Mouse (Mus musculus) midbrain, embryonic 10.5 days (tissue): ENCODE measurements at regions not wholly inside any gene's neighbourhood (a gene's known extent, or its start where the extent isn't known, plus 50 kb on each side); places are given as distances from the start of the nearest gene placed in this dataset.
A peak's percentile ranks its signal among the peaks of the same experiment; 100 is the strongest.

Source experiments
- DNase-seq: peaks from one replicate; pipeline ENCODE4 v3.0.0-alpha.2; 2017; ENCODE audit warnings: low spot score
- H3K27ac ChIP-seq: fragments of 300-500 bp; sonication (generic); replicated peaks from 2 replicates; pipeline ENCODE4 v1.5.1; 2016; ENCODE audit warnings: mild to moderate bottlenecking
- H3K27me3 ChIP-seq: fragments of 300-500 bp; sonication (generic); 2 replicates; pipeline ENCODE4 v1.6.1; 2016; ENCODE audit warnings: low read depth, mild to moderate bottlenecking; ENCODE audit not compliant: poor library complexity, severe bottlenecking
- H3K36me3 ChIP-seq: fragments of 300-500 bp; sonication (generic); 2 replicates; pipeline ENCODE4 v1.6.1; 2016; ENCODE audit warnings: mild to moderate bottlenecking, moderate library complexity
- H3K4me1 ChIP-seq: fragments of 300-500 bp; sonication (generic); 2 replicates; pipeline ENCODE4 v1.6.1; 2016
- H3K4me3 ChIP-seq: fragments of 300-500 bp; sonication (generic); 2 replicates; pipeline ENCODE4 v1.5.1; 2016; ENCODE audit warnings: mild to moderate bottlenecking, moderate library complexity
- H3K9me3 ChIP-seq: fragments of 300-500 bp; sonication (generic); replicated peaks from 2 replicates; pipeline ENCODE4 v1.6.1; 2016; ENCODE audit warnings: mild to moderate bottlenecking
- WGBS: fragments of 180-500 bp; shearing (Covaris S2); methylation state at CpG from one replicate; pipeline ENCODE4 v1.1.7; 2016; 5-methylcytosine and 5-hydroxymethylcytosine counted together

- WGBS: 86% methylated on average over 3 of the region's 3 CpGs
Observed at GRCm38 (mm10) chr12:39822671-39823070, 215.2 kb downstream of the Arl4a start.

DNA sequence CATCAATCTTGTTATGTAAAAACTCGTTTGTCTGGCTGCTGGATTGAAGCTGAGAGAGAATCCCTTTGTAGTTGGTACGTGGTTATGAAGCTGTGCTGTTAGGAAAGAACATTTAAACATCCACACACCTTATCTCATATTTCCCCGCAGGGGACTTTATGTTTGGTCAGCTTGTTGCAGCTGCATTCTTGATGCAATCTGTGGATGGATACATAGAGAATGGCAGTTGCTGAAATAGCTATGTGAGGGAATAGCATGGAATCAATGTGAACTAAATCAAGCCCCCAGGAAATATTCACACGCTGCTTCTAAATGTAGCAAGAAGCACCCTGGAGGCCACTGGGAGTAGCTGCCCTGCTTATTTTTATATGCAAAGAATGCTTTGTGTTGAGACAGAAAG, 236.3 kb downstream of the Arl4a start:
- 78% methylated on average over 4 of the region's 4 CpGs for WGBS

More at GRCm38 (mm10) chr12:39822671-39823070, 215.2 kb downstream of the Arl4a start:
- Histone ChIP-seq H3K27ac (no peak overlapping the region), H3K36me3 (no peaks in the 10 kb centered on the region), H3K4me3 (no peak overlapping the region), H3K9me3 (no peaks in the 10 kb centered on the region), H3K27me3 (no peaks in the 10 kb centered on the region), H3K4me1 (no peaks in the 10 kb centered on the region)
- DNase-seq: no peak

DNA sequence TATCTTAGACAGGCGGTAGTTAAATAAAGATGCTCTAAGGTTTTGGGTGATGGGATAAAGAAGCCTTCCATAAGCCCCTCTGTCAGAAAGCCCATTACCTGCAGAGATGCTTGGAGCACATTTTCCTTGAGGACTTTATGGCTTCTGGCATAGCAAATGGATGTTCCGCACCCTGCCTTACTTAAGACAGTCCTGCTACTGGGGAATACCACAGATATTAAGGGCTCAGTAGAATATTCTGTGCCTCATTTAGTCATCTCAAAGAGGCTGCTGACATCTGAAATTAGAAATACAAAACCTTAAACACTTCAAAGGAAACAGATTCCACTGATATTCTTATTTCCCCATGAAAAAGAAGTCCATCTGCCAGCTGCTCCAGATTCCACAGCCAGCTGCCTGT, 240.0 kb downstream of the Arl4a start:
- DNase-seq: no peak
- H3K4me1 ChIP-seq: peaks cover 6% of the 10 kb centered on the region; the same call in 1 of the 2 replicates
- H3K4me3 ChIP-seq: no peak overlapping the region
- H3K27me3 ChIP-seq: no peaks in the 10 kb centered on the region
- H3K9me3 ChIP-seq: no peaks in the 10 kb centered on the region
- H3K27ac ChIP-seq: 0 out of 2 replicates have a peak overlapping the region, but pooled peaks have one; percentile 9
- H3K36me3 ChIP-seq: no peaks in the 10 kb centered on the region
- WGBS: 87% methylated on average over 2 of the region's 2 CpGs

More for the DNA sequence above, 236.3 kb downstream of the Arl4a start:
- no peaks in the 10 kb centered on the region for H3K9me3 ChIP-seq
- no peaks in the 10 kb centered on the region for H3K27me3 ChIP-seq
- no peaks in the 10 kb centered on the region for H3K36me3 ChIP-seq
- DNase-seq: no peak
- H3K4me1 ChIP-seq: peaks cover 6% of the 10 kb centered on the region; the same call in 1 of the 2 replicates
- no peak overlapping the region for H3K4me3 ChIP-seq
- no peak overlapping the region for H3K27ac ChIP-seq

DNA sequence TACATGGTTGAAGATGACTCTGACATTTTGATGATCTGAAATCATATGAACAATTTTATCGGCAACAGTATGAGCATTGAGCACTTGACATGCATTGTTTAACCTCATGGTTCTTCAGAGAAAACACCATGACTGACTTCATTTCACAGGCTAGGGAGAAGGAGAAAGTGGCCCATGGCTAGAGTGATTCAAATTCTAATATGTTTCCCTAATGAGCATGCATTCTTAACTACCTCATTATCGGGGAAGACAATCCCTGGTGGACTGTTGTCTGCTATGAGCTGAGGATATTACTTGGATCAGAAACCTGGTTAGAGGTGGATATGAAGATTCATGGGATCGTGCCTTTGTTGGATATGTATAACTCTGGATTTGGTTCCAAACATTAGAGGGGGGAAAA, 240.9 kb downstream of the Arl4a start:
- no peaks in the 10 kb centered on the region for H3K36me3 ChIP-seq
- H3K27me3 ChIP-seq: no peaks in the 10 kb centered on the region
- WGBS: 90% methylated on average over 3 of the region's 3 CpGs
- H3K4me1 ChIP-seq: peaks cover 6% of the 10 kb centered on the region; the same call in 1 of the 2 replicates
- H3K9me3 ChIP-seq: no peaks in the 10 kb centered on the region
- no peak overlapping the region for H3K4me3 ChIP-seq
- DNase-seq: no peak
- H3K27ac ChIP-seq: no peak overlapping the region

DNA sequence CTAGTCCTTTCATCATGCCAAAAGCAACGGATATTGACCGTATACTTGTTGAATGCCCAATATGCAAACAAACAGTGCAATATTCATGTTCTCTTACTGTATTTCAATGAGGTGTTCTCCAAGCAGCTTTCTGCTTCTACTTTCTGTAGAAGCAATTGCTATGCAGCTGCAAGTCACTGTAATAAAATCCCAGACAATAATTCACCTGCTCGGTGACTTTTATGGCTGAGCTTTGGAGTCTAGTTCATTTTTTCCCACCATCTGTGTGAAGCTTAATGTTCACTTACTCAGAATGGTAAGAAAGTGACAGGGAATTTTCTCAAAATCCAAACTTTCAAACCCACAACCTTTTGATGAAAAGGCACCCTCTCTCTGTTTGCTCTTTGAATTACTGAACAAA, 252.8 kb downstream of the Arl4a start:
- no peaks in the 10 kb centered on the region for H3K27me3 ChIP-seq
- H3K27ac ChIP-seq: no peak overlapping the region
- H3K4me3 ChIP-seq: no peak overlapping the region
- DNase-seq: no peak
- 96% methylated on average over 3 of the region's 3 CpGs for WGBS
- H3K9me3 ChIP-seq: no peaks in the 10 kb centered on the region
- no peaks in the 10 kb centered on the region for H3K4me1 ChIP-seq
- H3K36me3 ChIP-seq: no peaks in the 10 kb centered on the region

GRCm38 (mm10) chr12:39784532-39784931, 253.3 kb downstream of the Arl4a start:
- Histone ChIP-seq H3K27me3 (no peaks in the 10 kb centered on the region), H3K9me3 (no peaks in the 10 kb centered on the region), H3K4me1 (no peaks in the 10 kb centered on the region), H3K4me3 (no peak overlapping the region), H3K36me3 (no peaks in the 10 kb centered on the region), H3K27ac (no peak overlapping the region)
- no peak for DNase-seq
- WGBS: 91% methylated on average over 3 of the region's 3 CpGs

- no peaks in the 10 kb centered on the region for H3K36me3 ChIP-seq
- WGBS: 88% methylated on average over 3 of the region's 3 CpGs
- H3K4me1 ChIP-seq: no peaks in the 10 kb centered on the region
- H3K27me3 ChIP-seq: no peaks in the 10 kb centered on the region
- no peak overlapping the region for H3K27ac ChIP-seq
- H3K4me3 ChIP-seq: no peak overlapping the region
- no peak for DNase-seq
- H3K9me3 ChIP-seq: no peaks in the 10 kb centered on the region
Observed at GRCm38 (mm10) chr12:39776173-39776572, 261.7 kb downstream of the Arl4a start.

DNA sequence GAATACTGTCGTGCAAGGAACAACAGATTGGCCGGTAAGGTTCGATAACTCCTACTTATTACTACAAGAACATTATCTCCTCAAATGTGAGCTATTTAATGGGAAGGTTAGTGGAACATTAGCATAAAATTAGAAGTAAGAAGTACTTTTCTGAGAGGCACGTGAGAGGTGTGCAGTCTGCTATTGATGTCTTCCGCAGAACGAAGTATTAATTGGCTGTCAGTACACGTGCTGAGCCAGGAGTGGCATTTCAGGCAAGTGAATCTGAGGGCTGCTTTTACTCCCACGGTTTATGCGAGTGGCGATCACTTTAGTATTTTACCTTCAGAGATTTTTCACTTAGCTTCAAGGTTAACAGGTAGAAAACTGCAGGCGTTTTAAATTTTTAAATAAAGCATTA, 270.8 kb downstream of the Arl4a start:
- 92% methylated on average over 11 of the region's 11 CpGs for WGBS
- Histone ChIP-seq H3K36me3 (no peaks in the 10 kb centered on the region), H3K27me3 (no peaks in the 10 kb centered on the region), H3K27ac (no peak overlapping the region), H3K4me1 (no peaks in the 10 kb centered on the region), H3K4me3 (no peak overlapping the region), H3K9me3 (no peaks in the 10 kb centered on the region)
- no peak for DNase-seq

DNA sequence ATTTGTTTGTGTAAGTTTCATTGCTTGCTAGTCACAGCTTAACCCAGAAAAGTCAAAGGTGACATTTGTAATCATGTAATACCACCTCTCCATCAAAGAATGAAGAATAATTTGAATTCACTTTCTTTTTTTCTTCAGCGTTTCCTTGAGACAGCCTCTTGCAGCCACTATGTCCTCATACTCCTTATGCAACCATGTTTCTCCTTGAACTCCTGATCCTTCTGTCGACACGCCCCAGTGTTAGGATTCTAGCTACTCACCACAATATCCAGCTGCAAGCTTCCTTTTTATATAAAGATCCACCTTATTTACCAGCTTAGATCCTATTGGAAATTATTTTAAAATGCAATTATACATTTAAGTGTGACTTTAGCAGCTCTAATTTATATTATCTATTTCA, 274.3 kb downstream of the Arl4a start:
- H3K27ac ChIP-seq: no peak overlapping the region
- no peak for DNase-seq
- no peaks in the 10 kb centered on the region for H3K9me3 ChIP-seq
- no peak overlapping the region for H3K4me3 ChIP-seq
- H3K27me3 ChIP-seq: no peaks in the 10 kb centered on the region
- WGBS: 84% methylated on average over 3 of the region's 3 CpGs
- no peaks in the 10 kb centered on the region for H3K36me3 ChIP-seq
- no peaks in the 10 kb centered on the region for H3K4me1 ChIP-seq

DNA sequence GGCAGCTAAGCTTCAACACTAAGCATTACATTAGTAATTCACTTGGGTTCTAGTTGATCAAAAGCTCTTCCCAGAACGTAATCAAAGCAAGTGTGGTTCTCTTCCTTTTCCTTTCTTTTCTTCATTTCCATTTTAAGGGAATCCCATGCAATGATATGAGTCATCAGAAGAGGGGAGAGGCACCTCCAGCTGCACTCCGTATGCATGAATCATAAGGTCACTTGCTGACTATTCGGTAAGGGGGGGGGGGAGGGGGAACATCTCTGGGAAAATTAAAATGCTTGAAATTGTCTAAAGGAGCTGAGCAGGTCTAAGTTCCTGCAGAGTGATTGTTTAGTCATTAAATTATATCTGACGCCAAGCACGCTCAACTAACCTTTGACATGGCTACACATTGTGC, 275.9 kb downstream of the Arl4a start:
- no peaks in the 10 kb centered on the region for H3K36me3 ChIP-seq
- no peak overlapping the region for H3K4me3 ChIP-seq
- no peak for DNase-seq
- no peaks in the 10 kb centered on the region; the same call in 1 of the 2 replicates for H3K9me3 ChIP-seq
- no peak overlapping the region for H3K27ac ChIP-seq
- WGBS: 77% methylated on average over 5 of the region's 5 CpGs
- no peaks in the 10 kb centered on the region for H3K27me3 ChIP-seq
- H3K4me1 ChIP-seq: no peaks in the 10 kb centered on the region

GRCm38 (mm10) chr12:39761326-39761725, 276.5 kb downstream of the Arl4a start:
- DNase-seq: no peak
- H3K4me1 ChIP-seq: no peaks in the 10 kb centered on the region
- H3K27ac ChIP-seq: no peak overlapping the region
- no peaks in the 10 kb centered on the region; the same call in 1 of the 2 replicates for H3K9me3 ChIP-seq
- 76% methylated on average over 1 of the region's 1 CpGs for WGBS
- no peaks in the 10 kb centered on the region for H3K36me3 ChIP-seq
- H3K4me3 ChIP-seq: no peak overlapping the region
- no peaks in the 10 kb centered on the region for H3K27me3 ChIP-seq

GRCm38 (mm10) chr12:39757975-39758374, 279.9 kb downstream of the Arl4a start:
- Histone ChIP-seq H3K27ac (no peak overlapping the region), H3K4me1 (no peaks in the 10 kb centered on the region), H3K27me3 (no peaks in the 10 kb centered on the region), H3K4me3 (no peak overlapping the region), H3K36me3 (no peaks in the 10 kb centered on the region), H3K9me3 (no peaks in the 10 kb centered on the region; the same call in 1 of the 2 replicates)
- no peak for DNase-seq

DNA sequence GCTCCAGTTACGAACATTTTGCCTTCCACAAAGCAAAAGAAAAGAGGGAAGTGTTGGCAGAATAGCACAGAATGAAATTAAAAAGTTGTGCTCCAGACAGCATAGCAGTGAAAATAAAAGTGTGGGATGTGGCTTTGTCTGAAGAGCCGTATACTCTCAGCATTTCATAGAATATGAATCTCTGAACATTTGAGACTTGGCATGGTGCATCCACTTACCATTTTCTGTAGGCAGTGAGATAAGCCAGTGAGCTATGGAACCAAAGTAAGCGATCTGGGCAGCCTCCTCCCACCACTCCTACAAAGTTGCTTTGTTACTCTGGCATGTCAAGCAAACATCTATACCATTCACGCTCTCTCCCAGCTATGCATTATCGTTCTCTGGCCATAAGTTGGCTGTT, 286.0 kb downstream of the Arl4a start:
- no peak for DNase-seq
- Histone ChIP-seq H3K27me3 (no peaks in the 10 kb centered on the region), H3K9me3 (no peaks in the 10 kb centered on the region; the same call in 1 of the 2 replicates), H3K36me3 (no peaks in the 10 kb centered on the region), H3K4me1 (no peaks in the 10 kb centered on the region), H3K27ac (no peak overlapping the region), H3K4me3 (no peak overlapping the region)
- WGBS: 91% methylated on average over 5 of the region's 5 CpGs
